Mouse (Mus musculus) cerebellum, postnatal 36 days (tissue): ENCODE data around the gene Csf2ra.
A peak's percentile ranks its signal among the peaks of the same experiment; 100 is the strongest.
"Not testable (repeated sequence)": the region's sequence is repeated elsewhere in the genome, so short reads cannot be mapped to it uniquely, and the experiment has no call there.

ENCODE experiments used
- DNase-seq, 2 experiments: peaks; one replicate each; pipeline ENCODE4 v3.0.0; 2021 to 2022; ENCODE audit warnings: mixed read lengths in 2 of 2

Csf2ra gene

GRCm38 (mm10) chr19:61224678-61225525 is 3.3 kb downstream of the Csf2ra start:
- DNase-seq, result peak; percentile 9 to 12

GRCm38 (mm10) chr19:61223706-61224328 is 4.4 kb downstream of the Csf2ra start:
- no peak for DNase-seq

- DNase-seq, result not testable (repeated sequence)
Observed at GRCm38 (mm10) chr19:61207506-61207905, 20.7 kb downstream of the Csf2ra start.

- peak in 1 of 2 experiments; percentile 17 for DNase-seq
Observed at GRCm38 (mm10) chr19:61199836-61200235, 28.4 kb downstream of the Csf2ra start.

GRCm38 (mm10) chr19:61199316-61199715 is 28.9 kb downstream of the Csf2ra start:
- peak; percentile 78 to 83 for DNase-seq

GRCm38 (mm10) chr19:61183590-61183989 is 44.6 kb downstream of the Csf2ra start, which contains the start of gene Gm6020:
Gm6020 (plus strand) TSS chr19:61183890.
- not testable (repeated sequence) for DNase-seq

GRCm38 (mm10) chr19:61175756-61176324 is 52.4 kb downstream of the Csf2ra start, which contains the start of gene Gm7102:
Gm7102 (minus strand) TSS chr19:61176309.
- no peak for DNase-seq
